Mouse (Mus musculus): Measurements from ENCODE around the gene Nms. TPM values are rescaled to one million over a fixed set of nuclear protein-coding genes. Genes with fewer than 3 reads are reported as not detected.

Nms gene
- total RNA-seq, 2 experiments from 2014 or later, result not detected

GRCm38 (mm10) chr1:38992365-38992764, 53.4 kb downstream of the Nms start:
- peak; percentile 28 to 42 for DNase-seq
- intact Hi-C loops (cut with DNase I), result no loop called here

Other genes starting within 250 kb of the Nms start
- gene Lonrf2, start 102.4 kb upstream of the Nms start, total RNA-seq (2021), result 1 to 10 TPM; 2.1 to 3.9 TPM
- under 1 TPM; 0.41 to 0.47 TPM for gene Chst10, start 41.0 kb upstream of the Nms start, total RNA-seq (2021)
- gene Pdcl3, start 46.5 kb downstream of the Nms start, total RNA-seq (2021), result 10 to 100 TPM; 96.0 to 99.9 TPM